Mouse (Mus musculus) CH12.LX (cell line): ENCODE data around the gene Vapb. TPM values are rescaled to one million over a fixed set of nuclear protein-coding genes. Genes with fewer than 3 reads are reported as not detected.

Experiments used
- DNase-seq: peaks from one replicate; pipeline ENCODE4 v3.0.0-alpha.2; 2013; ENCODE audit errors: extremely low read depth
- H3K27ac ChIP-seq: 2 replicates; pipeline ENCODE4 v1.5.1; 2012; ENCODE audit warnings: low read depth, mild to moderate bottlenecking, control low read depth, moderate library complexity; ENCODE audit not compliant: insufficient read depth
- H3K27me3 ChIP-seq: replicated peaks from 2 replicates; pipeline ENCODE3; 2012; ENCODE audit warnings: inconsistent platforms
- H3K36me3 ChIP-seq, 2 experiments: replicated peaks in 1 of 2; 2 replicates each; pipeline versions ENCODE3 to v1.6.1; 2012; ENCODE audit warnings: inconsistent platforms in 1 of 2, low read length in 1 of 2, mild to moderate bottlenecking in 1 of 2, mixed read lengths in 1 of 2, moderate library complexity in 1 of 2; ENCODE audit not compliant: control insufficient read depth in 1 of 2, insufficient read depth in 1 of 2
- H3K4me1 ChIP-seq, 2 experiments: 2 replicates each; pipeline ENCODE4 v1.6.1; 2012; ENCODE audit warnings: inconsistent platforms in 1 of 2, moderate library complexity in 1 of 2; ENCODE audit not compliant: insufficient read depth in 2 of 2, control insufficient read depth in 1 of 2
- H3K4me2 ChIP-seq: 2 replicates; pipeline ENCODE4 v1.6.1; 2012; ENCODE audit warnings: low read depth, mild to moderate bottlenecking, control low read depth; ENCODE audit not compliant: poor library complexity, insufficient read depth, severe bottlenecking
- H3K4me3 ChIP-seq, 3 experiments: fragments of 150-350 bp in 1 of 3; sonication (generic) in 1 of 3; replicated peaks in 1 of 3; 2 replicates each; pipeline versions ENCODE3 to v1.5.1; 2011 to 2012; ENCODE audit warnings: low read depth in 2 of 3, low read length in 2 of 3, mild to moderate bottlenecking in 2 of 3, moderate library complexity in 2 of 3, control low read depth in 1 of 3, improper control_type of control experiment in 1 of 3, inconsistent platforms in 1 of 3, mixed read lengths in 1 of 3; ENCODE audit not compliant: poor library complexity in 1 of 3
- H3K79me2 ChIP-seq: replicated peaks from 2 replicates; pipeline ENCODE4 v1.6.1; 2012; ENCODE audit warnings: mild to moderate bottlenecking, moderate library complexity; ENCODE audit not compliant: control insufficient read depth, poor library complexity, insufficient read depth, severe bottlenecking; ENCODE audit errors: extremely low read depth
- H3K9ac ChIP-seq: 2 replicates; pipeline ENCODE4 v1.6.1; 2012; ENCODE audit warnings: low read depth, mild to moderate bottlenecking, control low read depth, moderate library complexity; ENCODE audit not compliant: insufficient read depth
- H3K9me3 ChIP-seq: replicated peaks from 2 replicates; pipeline ENCODE3; 2012; ENCODE audit warnings: low read length, inconsistent platforms, mixed read lengths
- CHD1 ChIP-seq: IDR thresholded peaks from 2 replicates; pipeline ENCODE4 v1.6.1; 2012; ENCODE audit warnings: low read depth, low read length, improper control_type of control experiment, inconsistent platforms
- CHD2 ChIP-seq: IDR thresholded peaks from 2 replicates; pipeline ENCODE4 v1.6.1; 2011; ENCODE audit warnings: low read length, improper control_type of control experiment
- CTCF ChIP-seq, 2 experiments: IDR thresholded peaks in 1 of 2; conservative IDR thresholded peaks in 1 of 2; 2 replicates each; pipeline ENCODE4 v1.5.1; 2011 to 2012; ENCODE audit warnings: low read depth in 2 of 2, low read length in 2 of 2, improper control_type of control experiment in 1 of 2, inconsistent platforms in 1 of 2, mild to moderate bottlenecking in 1 of 2, moderate library complexity in 1 of 2
- E2F4 ChIP-seq: IDR thresholded peaks from 2 replicates; pipeline ENCODE4 v1.6.1; 2011; ENCODE audit warnings: low read depth, low read length, improper control_type of control experiment; ENCODE audit not compliant: insufficient replicate concordance
- ELF1 ChIP-seq: IDR thresholded peaks from 2 replicates; pipeline ENCODE4 v1.6.1; 2014; ENCODE audit warnings: low read depth, mild to moderate bottlenecking, inconsistent platforms, low read length, improper control_type of control experiment
- GABPA ChIP-seq: IDR thresholded peaks from 2 replicates; pipeline ENCODE4 v1.6.1; 2012; ENCODE audit warnings: low read depth, low read length, improper control_type of control experiment, inconsistent platforms; ENCODE audit not compliant: insufficient replicate concordance
- HCFC1 ChIP-seq: IDR thresholded peaks from 2 replicates; pipeline ENCODE4 v1.6.1; 2012; ENCODE audit warnings: low read depth, mild to moderate bottlenecking, inconsistent platforms, low read length, improper control_type of control experiment
- JUND ChIP-seq: conservative IDR thresholded peaks from 2 replicates; pipeline ENCODE4 v1.6.1; 2011; ENCODE audit warnings: low read depth, low read length, improper control_type of control experiment
- KAT2A ChIP-seq: IDR thresholded peaks from 2 replicates; pipeline ENCODE4 v1.6.1; 2012; ENCODE audit warnings: low read length, improper control_type of control experiment, inconsistent platforms; ENCODE audit not compliant: insufficient replicate concordance
- MAFK ChIP-seq: IDR thresholded peaks from 2 replicates; pipeline ENCODE4 v1.6.1; 2011; ENCODE audit warnings: low read length, improper control_type of control experiment; ENCODE audit not compliant: insufficient replicate concordance
- MAX ChIP-seq: IDR thresholded peaks from 2 replicates; pipeline ENCODE4 v1.6.1; 2011; ENCODE audit warnings: low read length, improper control_type of control experiment
- MYC ChIP-seq: IDR thresholded peaks from 2 replicates; pipeline ENCODE4 v1.6.1; 2011; ENCODE audit warnings: low read depth, mild to moderate bottlenecking, improper control_type of control experiment, low read length
- NELFE ChIP-seq: IDR thresholded peaks from 2 replicates; pipeline ENCODE4 v1.6.1; 2011; ENCODE audit warnings: low read depth, low read length, improper control_type of control experiment
- PAX5 ChIP-seq: IDR thresholded peaks from 2 replicates; pipeline ENCODE4 v1.6.1; 2012; ENCODE audit warnings: low read length, inconsistent platforms, mixed read lengths
- POLR2A ChIP-seq: IDR thresholded peaks from 2 replicates; pipeline ENCODE4 v1.6.1; 2011; ENCODE audit warnings: low read depth, mild to moderate bottlenecking, improper control_type of control experiment, low read length
- SIN3A ChIP-seq: IDR thresholded peaks from 2 replicates; pipeline ENCODE4 v1.6.1; 2012; ENCODE audit warnings: low read length, improper control_type of control experiment, inconsistent platforms
- TBP ChIP-seq: conservative IDR thresholded peaks from 2 replicates; pipeline ENCODE4 v1.6.1; 2011; ENCODE audit warnings: low read depth, low read length, improper control_type of control experiment
- TCF12 ChIP-seq: IDR thresholded peaks from 2 replicates; pipeline ENCODE4 v1.6.1; 2014; ENCODE audit warnings: low read depth, mild to moderate bottlenecking, inconsistent platforms, low read length, improper control_type of control experiment
- UBTF ChIP-seq: IDR thresholded peaks from 2 replicates; pipeline ENCODE4 v1.6.1; 2012; ENCODE audit warnings: low read depth, mild to moderate bottlenecking, inconsistent platforms, low read length, improper control_type of control experiment, moderate library complexity
- USF2 ChIP-seq: conservative IDR thresholded peaks from 2 replicates; pipeline ENCODE4 v1.6.1; 2011; ENCODE audit warnings: low read depth, low read length, improper control_type of control experiment
- dilution Hi-C: fragments of 300-500 bp; cut with MboI; formaldehyde crosslinking; loops from 2 replicates; pipeline ENCODE4 v1.14.3; 2020; ENCODE audit warnings: low sequenced_read_pairs; ENCODE audit not compliant: extremely low pct_unique_long_range_greater_than_20kb, extremely low pct_ligation_motif_present
- in situ Hi-C: fragments of 300-500 bp; cut with MboI; formaldehyde crosslinking; loops from 3 replicates; pipeline ENCODE4 v1.14.3; 2019; ENCODE audit warnings: low sequenced_read_pairs, low pct_ligation_motif_present, low pct_unique_long_range_greater_than_20kb, mixed read lengths
- polyA plus RNA-seq: library from polyadenylated mRNA; unstranded; fragments of >175 nt; gene quantifications from 2 replicates; pipeline ENCODE4 v1.2.1, GENCODE M21; 2012; ENCODE audit warnings: low read depth; ENCODE audit not compliant: insufficient read length
- total RNA-seq, 2 experiments: library from RNA; depleted of rRNA; stranded (reverse); fragments of 300-350 nt in 1 of 2; fragments of >200 nt in 1 of 2; gene quantifications; 2 replicates each; pipeline ENCODE4 v1.2.3; 2012 to 2014

The Vapb gene
- total and polyA plus RNA-seq, 3 experiments, result 20.9 to 46.4 (median 44.7) TPM

DNA sequence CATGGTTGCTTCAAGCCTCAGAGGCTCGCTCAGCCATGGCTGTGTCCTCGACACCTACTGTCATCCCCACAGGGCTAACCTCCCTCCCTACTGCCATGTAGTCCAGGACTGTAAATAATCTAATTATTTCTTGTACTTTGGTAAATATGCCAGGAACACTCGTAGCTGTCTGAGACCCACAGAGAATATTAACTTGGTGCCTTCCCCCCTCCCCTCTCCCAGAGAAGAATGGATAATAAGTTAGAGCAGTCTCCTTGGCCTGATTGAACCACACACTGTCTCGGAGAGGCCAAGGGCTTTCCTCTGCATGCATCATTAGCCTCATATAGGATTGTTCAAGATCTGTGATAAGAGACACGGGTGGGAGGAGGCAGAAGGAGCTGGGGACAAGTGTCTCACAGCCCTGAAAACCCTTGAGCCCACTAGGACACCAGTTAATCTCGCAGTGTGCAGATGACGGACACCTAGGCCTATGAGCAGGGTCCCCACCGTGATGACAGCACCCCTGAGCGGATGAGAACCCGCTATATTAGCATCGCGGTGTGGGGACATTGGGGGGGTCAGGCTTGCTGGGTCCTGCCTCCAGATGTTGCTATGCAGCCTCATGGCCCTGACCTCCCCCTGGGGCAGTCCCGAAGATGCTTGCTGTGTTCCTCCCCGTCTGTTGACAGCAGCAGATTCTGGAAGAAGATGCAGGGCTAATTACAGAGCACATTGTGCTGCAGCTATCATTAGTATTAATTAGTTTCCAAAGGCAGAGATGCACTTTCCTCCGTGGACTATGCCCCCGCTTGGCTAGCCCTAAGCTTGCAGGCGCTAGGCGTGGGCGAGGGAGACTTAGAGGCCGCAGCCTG is 54.8 kb downstream of the Vapb start:
- no peak for DNase-seq
- Histone ChIP-seq H3K4me2 (no peak overlapping the region), H3K36me3 (no peaks in the 10 kb centered on the region), H3K9me3 (no peaks in the 10 kb centered on the region), H3K4me3 (no peak overlapping the region), H3K27me3 (peaks cover 3% of the 10 kb centered on the region), H3K9ac (no peak overlapping the region), H3K27ac (no peak overlapping the region), H3K4me1 (no peaks in the 10 kb centered on the region), H3K79me2 (no peaks in the 10 kb centered on the region)
- in situ Hi-C loops, result no loop called here
- TF ChIP-seq TBP, result no peak
- no peak for TF ChIP-seq UBTF
- no peak for TF ChIP-seq ELF1
- TF ChIP-seq CTCF (conservative IDR thresholded peaks at IDR 0.05 in 1 of 2, IDR thresholded peaks at IDR 0.05 in 1 of 2; ENCODE audit: low read depth in 2 of 2, low read length in 2 of 2), result no peak
- TF ChIP-seq PAX5, result no peak
- TF ChIP-seq GABPA, result no peak
- TF ChIP-seq TCF12, result no peak
- no peak for TF ChIP-seq JUND
- no peak for TF ChIP-seq HCFC1
- TF ChIP-seq USF2, result no peak
- no peak for TF ChIP-seq POLR2A
- dilution Hi-C loops, result no loop called here

DNA sequence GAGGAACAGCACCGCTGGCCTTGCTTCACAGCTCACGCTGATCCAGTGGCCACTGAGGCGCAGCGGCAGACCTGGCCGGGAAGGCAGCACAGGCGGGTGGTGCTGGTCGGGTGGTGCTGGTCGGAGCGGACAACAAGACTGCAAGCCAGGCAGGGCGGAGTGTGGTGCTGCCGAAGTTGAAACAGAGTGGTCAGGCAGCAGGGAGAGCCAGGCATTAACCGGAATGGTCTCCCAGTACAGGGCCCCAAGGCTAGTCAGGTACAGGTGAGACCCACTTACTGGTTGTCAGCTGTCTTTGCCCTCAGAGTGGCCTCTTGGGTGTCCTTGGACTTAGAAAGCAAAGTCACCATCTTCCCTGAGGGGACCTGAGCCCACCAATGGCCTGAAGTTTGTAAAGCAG is 56.7 kb downstream of the Vapb start:
- H3K27ac ChIP-seq, result no peak overlapping the region
- H3K4me2 ChIP-seq, result no peak overlapping the region
- no peak for TF ChIP-seq MAX
- TF ChIP-seq MAFK, result no peak
- no peak for TF ChIP-seq SIN3A
- TF ChIP-seq CHD2, result no peak
- TF ChIP-seq TCF12, result no peak
- TF ChIP-seq TBP, result no peak
- no peak for TF ChIP-seq KAT2A
- no peak for TF ChIP-seq NELFE
- no peak for TF ChIP-seq CHD1
- TF ChIP-seq CTCF (conservative IDR thresholded peaks at IDR 0.05 in 1 of 2, IDR thresholded peaks at IDR 0.05 in 1 of 2; ENCODE audit: low read depth in 2 of 2, low read length in 2 of 2), result no peak
- TF ChIP-seq PAX5, result no peak
- no peak for TF ChIP-seq MYC
- no peak for TF ChIP-seq E2F4
- dilution Hi-C loops, result no loop called here
- no peaks in the 10 kb centered on the region for H3K36me3 ChIP-seq
- peaks cover 5% of the 10 kb centered on the region for H3K27me3 ChIP-seq
- H3K79me2 ChIP-seq, result no peaks in the 10 kb centered on the region
- in situ Hi-C loops, result no loop called here
- no peak overlapping the region for H3K4me3 ChIP-seq
- no peak for DNase-seq
- H3K9ac ChIP-seq, result no peak overlapping the region
- H3K9me3 ChIP-seq, result no peaks in the 10 kb centered on the region
- no peaks in the 10 kb centered on the region for H3K4me1 ChIP-seq
